Mouse (Mus musculus): Measurements from ENCODE around the gene Phactr1.

GRCm38 (mm10) chr13:42878346-42878745 is 197.9 kb downstream of the Phactr1 start:
- TF ChIP-seq TCF12 (IDR thresholded peaks at IDR 0.05; ENCODE audit: insufficient read depth, poor library complexity, severe bottlenecking) (no peak), POLR2A (IDR thresholded peaks at IDR 0.05; ENCODE audit: insufficient read length, low read depth) (no peak), USF1 (IDR thresholded peaks at IDR 0.05; ENCODE audit: low read depth) (no peak)
